Mouse (Mus musculus) T-helper 17 cell (primary cell): ENCODE measurements at regions not wholly inside any gene's neighbourhood (a gene's known extent, or its start where the extent isn't known, plus 50 kb on each side); places are given as distances from the start of the nearest gene placed in this dataset.

ENCODE experiments used
- in situ Hi-C, 2 experiments: fragments of 300-600 bp; cut with MboI, MseI; formaldehyde crosslinking; loops; 1 replicate in 1 of 2; 2 replicates in 1 of 2; pipeline ENCODE4 v1.15.1; 2025; ENCODE audit warnings: high pct_unique_total_duplicates in 2 of 2

GRCm38 (mm10) chr6:137931318-137931717 lies 148.4 kb downstream of the Slc15a5 start:
- in situ Hi-C loops: no loop called here

- in situ Hi-C loops: loop anchor here in 1 of 2 experiments (10.0 kb wide), 1 partner anchor 1589 kb away; no protein-coding TSS in a partner anchor
These were observed 156.4 kb downstream of the Slc15a5 start for GRCm38 (mm10) chr6:137923364-137923763.

GRCm38 (mm10) chr6:137918156-137918555 lies 161.6 kb downstream of the Slc15a5 start:
- in situ Hi-C loops: no loop called here

GRCm38 (mm10) chr6:137907836-137908235 lies 153.5 kb downstream of the Dera start:
- in situ Hi-C loops: no loop called here
